Mouse (Mus musculus) kidney, postnatal 0 days (tissue): ENCODE data around the gene Fbxo48. TPM values are rescaled to one million over a fixed set of nuclear protein-coding genes. Genes with fewer than 3 reads are reported as not detected.

Source experiments
- ATAC-seq: fragments of 200-750 bp; cut with Nextera tagmentation; replicated peaks from 2 replicates; pipeline ENCODE4 v1.8.0; 2017; ENCODE audit warnings: low read depth, moderate number of reproducible peaks, moderate TSS enrichment, moderate library complexity; ENCODE audit not compliant: low FRiP score
- DNase-seq: peaks from one replicate; pipeline ENCODE4 v3.0.0-alpha.2; 2016; ENCODE audit warnings: low spot score
- H3K27ac ChIP-seq: fragments of 300-500 bp; sonication (generic); 2 replicates; pipeline ENCODE4 v1.5.1; 2014; ENCODE audit warnings: mild to moderate bottlenecking
- H3K27me3 ChIP-seq: fragments of 300-500 bp; sonication (generic); 2 replicates; pipeline ENCODE4 v1.6.1; 2014; ENCODE audit warnings: low read length, mixed read lengths; ENCODE audit not compliant: insufficient read depth
- H3K36me3 ChIP-seq: fragments of 300-500 bp; sonication (generic); 2 replicates; pipeline ENCODE4 v1.6.1; 2014; ENCODE audit warnings: low read length, mixed read lengths; ENCODE audit not compliant: insufficient read depth
- H3K4me1 ChIP-seq: fragments of 300-500 bp; sonication (generic); replicated peaks from 2 replicates; pipeline ENCODE4 v1.6.1; 2014; ENCODE audit warnings: antibody characterized with exemption, low read length, mixed read lengths; ENCODE audit not compliant: insufficient read depth
- H3K4me2 ChIP-seq: fragments of 300-500 bp; sonication (generic); 2 replicates; pipeline ENCODE4 v1.6.1; 2014; ENCODE audit warnings: mild to moderate bottlenecking, low read length, moderate library complexity, mixed read lengths
- H3K4me3 ChIP-seq: fragments of 300-500 bp; sonication (generic); replicated peaks from 2 replicates; pipeline ENCODE4 v1.5.1; 2014; ENCODE audit warnings: low read depth, low read length
- H3K9ac ChIP-seq: fragments of 300-500 bp; sonication (generic); 2 replicates; pipeline ENCODE4 v1.6.1; 2014; ENCODE audit warnings: low read depth, low read length
- H3K9me3 ChIP-seq: fragments of 300-500 bp; sonication (generic); replicated peaks from 2 replicates; pipeline ENCODE4 v1.6.1; 2016; ENCODE audit warnings: low read length, inconsistent platforms, mixed read lengths
- CTCF ChIP-seq: IDR thresholded peaks from 2 replicates; pipeline ENCODE4 v1.5.1; 2016; ENCODE audit warnings: antibody characterized with exemption, low read depth, mild to moderate bottlenecking, moderate library complexity
- WGBS: fragments of 180-500 bp; shearing (Covaris S2); extraction: QIAGEN DNeasy Blood & Tissue Kit; methylation state at CpG from one replicate; pipeline ENCODE4 v1.1.7; 2014; 5-methylcytosine and 5-hydroxymethylcytosine counted together
- polyA plus RNA-seq: library from polyadenylated mRNA; unstranded; fragments of >200 nt; fragmentation: Nextera tagmentation; extraction: Ambion mirVana; gene quantifications from 2 replicates; pipeline ENCODE4 v1.2.1, GENCODE M21; 2015

The Fbxo48 gene
- polyA plus RNA-seq, 1 experiment from 2014 or later = 0.42 TPM

GRCm38 (mm10) chr11:16943016-16943415, 8.2 kb upstream of the Fbxo48 start:
- Histone ChIP-seq H3K9me3 (no peaks in the 10 kb centered on the region), H3K27me3 (no peaks in the 10 kb centered on the region), H3K27ac (no peak overlapping the region), H3K4me2 (no peak overlapping the region), H3K36me3 (no peaks in the 10 kb centered on the region), H3K9ac (no peak overlapping the region), H3K4me3 (no peak overlapping the region), H3K4me1 (no peaks in the 10 kb centered on the region)
- 79% methylated on average over 4 of the region's 4 CpGs for WGBS
- DNase-seq (no peak), ATAC-seq (no peak)
- TF ChIP-seq CTCF = no peak

GRCm38 (mm10) chr11:16948756-16949155, 2.4 kb upstream of the Fbxo48 start:
- no peaks in the 10 kb centered on the region for H3K4me1 ChIP-seq
- 33% methylated on average over 1 of the region's 1 CpGs for WGBS
- DNase-seq (peak; percentile 82), ATAC-seq (no peak)
- no peak overlapping the region for H3K4me2 ChIP-seq
- no peak overlapping the region for H3K4me3 ChIP-seq
- H3K36me3 ChIP-seq = no peaks in the 10 kb centered on the region
- H3K9ac ChIP-seq = no peak overlapping the region
- no peaks in the 10 kb centered on the region for H3K9me3 ChIP-seq
- H3K27me3 ChIP-seq = no peaks in the 10 kb centered on the region
- peak; percentile 95 for TF ChIP-seq CTCF
- H3K27ac ChIP-seq = no peak overlapping the region

- peak overlapping the region; percentile 56 for H3K9ac ChIP-seq
- H3K4me3 ChIP-seq = peak overlapping the region; percentile 37
- H3K36me3 ChIP-seq = no peaks in the 10 kb centered on the region
- H3K4me1 ChIP-seq = no peaks in the 10 kb centered on the region
- peak overlapping the region; percentile 61 for H3K4me2 ChIP-seq
- H3K27ac ChIP-seq = no peak overlapping the region
- TF ChIP-seq CTCF = no peak
- no peaks in the 10 kb centered on the region for H3K27me3 ChIP-seq
- ATAC-seq (no peak), DNase-seq (peak; percentile 9)
- 25% methylated on average over 13 of the region's 13 CpGs for WGBS
- H3K9me3 ChIP-seq = no peaks in the 10 kb centered on the region
These were observed 774 bp upstream of the Fbxo48 start for GRCm38 (mm10) chr11:16950226-16950975.

GRCm38 (mm10) chr11:16951761-16952010, 511 bp downstream of the Fbxo48 start:
- TF ChIP-seq CTCF = no peak
- WGBS = 4% methylated on average over 9 of the region's 9 CpGs

GRCm38 (mm10) chr11:16956115-16956862, 5.1 kb downstream of the Fbxo48 start:
- DNase-seq (no peak), ATAC-seq (no peak)
- no peak overlapping the region for H3K4me3 ChIP-seq
- no peaks in the 10 kb centered on the region for H3K27me3 ChIP-seq
- H3K27ac ChIP-seq = no peak overlapping the region
- H3K9ac ChIP-seq = no peak overlapping the region
- 87% methylated on average over 6 of the region's 6 CpGs for whole genome bisulfite sequencing
- H3K9me3 ChIP-seq = no peaks in the 10 kb centered on the region
- no peak for TF ChIP-seq CTCF
- no peaks in the 10 kb centered on the region for H3K4me1 ChIP-seq
- H3K4me2 ChIP-seq = no peak overlapping the region
- no peaks in the 10 kb centered on the region for H3K36me3 ChIP-seq

More at GRCm38 (mm10) chr11:16951761-16952010, 511 bp downstream of the Fbxo48 start:
- H3K4me2 ChIP-seq = peak overlapping the region; percentile 86
- H3K9me3 ChIP-seq = no peaks in the 10 kb centered on the region
- no peaks in the 10 kb centered on the region for H3K27me3 ChIP-seq
- H3K36me3 ChIP-seq = no peaks in the 10 kb centered on the region
- H3K4me3 ChIP-seq = peak overlapping the region; percentile 60
- H3K9ac ChIP-seq = peak overlapping the region; percentile 65
- ATAC-seq (no peak), DNase-seq (no peak)
- H3K4me1 ChIP-seq = no peaks in the 10 kb centered on the region
- no peak overlapping the region; the same call in 1 of the 2 replicates for H3K27ac ChIP-seq

GRCm38 (mm10) chr11:16957030-16957429, 5.9 kb downstream of the Fbxo48 start:
- Histone ChIP-seq H3K27ac (no peak overlapping the region), H3K36me3 (no peaks in the 10 kb centered on the region), H3K9ac (no peak overlapping the region), H3K4me3 (no peak overlapping the region), H3K4me2 (no peak overlapping the region), H3K9me3 (no peaks in the 10 kb centered on the region), H3K27me3 (no peaks in the 10 kb centered on the region), H3K4me1 (no peaks in the 10 kb centered on the region)
- ATAC-seq = no peak
- 89% methylated on average over 6 of the region's 6 CpGs for WGBS
- TF ChIP-seq CTCF = no peak
- DNase-seq = no peak
